In genomic region chr19:32138361-32139088, GRCm38 (mm10) we compare ENCODE assay signal across 13 mouse cellular contexts. TPM values are rescaled to one million over a fixed set of nuclear protein-coding genes. Genes with fewer than 3 reads are reported as not detected.
DNase-seq lines count a peak whose midpoint lies in the region; ATAC-seq lines count a peak whose summit lies in the region.
"Had no signal": no experiment of that assay in that cellular context is flagged by ENCODE, and none has a peak within 500 bp of the region (broad histone marks: within the 10 kb centered on the region; RNA-seq: fewer than 3 reads in every experiment).

No protein-coding gene starts in this region.

- WGBS in midbrain, embryonic 11.5 days: 77% methylated on average over 14 of the region's 14 CpGs
- 87% methylated on average over 14 of the region's 14 CpGs for WGBS in midbrain, embryonic 14.5 days
- WGBS in liver, embryonic 15.5 days (ENCODE audit: insufficient replicate concordance): 20% methylated on average over 14 of the region's 14 CpGs
- WGBS in kidney, embryonic 15.5 days: 72% methylated on average over 14 of the region's 14 CpGs

- H3K27ac ChIP-seq in midbrain, embryonic 11.5 days (ENCODE audit: low read depth, low read length): no peak overlapping the region
- no peak overlapping the region for H3K27ac ChIP-seq in midbrain, embryonic 14.5 days (replicated peaks; ENCODE audit: low read depth, low read length)
- H3K27ac ChIP-seq in liver, embryonic 15.5 days (replicated peaks): no peak overlapping the region
- H3K27ac ChIP-seq in kidney, embryonic 15.5 days: no peak overlapping the region

- no peak overlapping the region for H3K4me2 ChIP-seq in midbrain, embryonic 11.5 days
- no peak overlapping the region for H3K4me2 ChIP-seq in midbrain, embryonic 14.5 days (ENCODE audit: low read length)
- 0 out of 2 replicates have a peak overlapping the region, but pooled peaks have one; percentile 16 for H3K4me2 ChIP-seq in liver, embryonic 15.5 days
- H3K4me2 ChIP-seq in kidney, embryonic 15.5 days: no peak overlapping the region
- H3K4me2 ChIP-seq: limb, embryonic 15.5 days had no signal

- no peaks in the 10 kb centered on the region for H3K36me3 ChIP-seq in midbrain, embryonic 11.5 days (ENCODE audit: control insufficient read depth, insufficient read depth, low read length)
- no peaks in the 10 kb centered on the region for H3K36me3 ChIP-seq in midbrain, embryonic 14.5 days (ENCODE audit: control insufficient read depth, insufficient read depth, low read length)
- peaks cover 49% of the 10 kb centered on the region for H3K36me3 ChIP-seq in liver, embryonic 15.5 days (replicated peaks)
- peaks cover 14% of the 10 kb centered on the region; the same call in 1 of the 2 replicates for H3K36me3 ChIP-seq in kidney, embryonic 15.5 days
- H3K36me3 ChIP-seq: limb, embryonic 15.5 days had no signal

- no peak overlapping the region for H3K9ac ChIP-seq in midbrain, embryonic 11.5 days (ENCODE audit: low read length)
- no peak overlapping the region for H3K9ac ChIP-seq in midbrain, embryonic 14.5 days (replicated peaks; ENCODE audit: low read length)
- no peak overlapping the region for H3K9ac ChIP-seq in liver, embryonic 15.5 days
- H3K9ac ChIP-seq in kidney, embryonic 15.5 days: no peak overlapping the region
- H3K9ac ChIP-seq: limb, embryonic 15.5 days had no signal

- ATAC-seq in midbrain, embryonic 11.5 days (ENCODE audit: low FRiP score): no peak
- no peak for ATAC-seq in midbrain, embryonic 14.5 days (ENCODE audit: low FRiP score, low TSS enrichment)
- ATAC-seq in common myeloid progenitor, adult 5-6 weeks (replicated peaks; ENCODE audit: low read depth, poor library complexity, severe bottlenecking): peak; percentile 67
- ATAC-seq in liver, embryonic 15.5 days (ENCODE audit: insufficient read depth): peak; percentile 52
- no peak for ATAC-seq in kidney, embryonic 15.5 days (replicated peaks; ENCODE audit: low FRiP score)
- ATAC-seq: Patski had no signal

- H3K4me3 ChIP-seq in midbrain, embryonic 11.5 days (ENCODE audit: low read depth, low read length): no peak overlapping the region
- H3K4me3 ChIP-seq in midbrain, embryonic 14.5 days (replicated peaks; ENCODE audit: low read depth, low read length): no peak overlapping the region
- no peak overlapping the region for H3K4me3 ChIP-seq in liver, embryonic 15.5 days (replicated peaks)
- no peak overlapping the region for H3K4me3 ChIP-seq in kidney, embryonic 15.5 days (replicated peaks)
- H3K4me3 ChIP-seq: limb, embryonic 15.5 days had no signal

- DNase-seq in midbrain, embryonic 11.5 days (ENCODE audit: low spot score, missing footprints): peak; percentile 28
- DNase-seq in midbrain, embryonic 14.5 days: no peak
- DNase-seq in thymus, postnatal 4 days: peak; percentile 65
- DNase-seq in Muller cell, postnatal 12 days (ENCODE audit: inconsistent ontology term): no peak
- no peak for DNase-seq in kidney, postnatal 25 days
- DNase-seq: adrenal gland, postnatal 14 days; cerebellum, adult 11-12 months; kidney, adult 18-20 months had no signal

- no peaks in the 10 kb centered on the region for H3K9me3 ChIP-seq in midbrain, embryonic 11.5 days (ENCODE audit: control insufficient read depth, low read length)
- H3K9me3 ChIP-seq in midbrain, embryonic 14.5 days (ENCODE audit: control insufficient read depth, low read length): no peaks in the 10 kb centered on the region
- no peaks in the 10 kb centered on the region for H3K9me3 ChIP-seq in liver, embryonic 15.5 days (replicated peaks)
- no peaks in the 10 kb centered on the region for H3K9me3 ChIP-seq in kidney, embryonic 15.5 days (replicated peaks)
- H3K9me3 ChIP-seq: limb, embryonic 15.5 days had no signal

- H3K27me3 ChIP-seq in midbrain, embryonic 11.5 days (ENCODE audit: control insufficient read depth, insufficient read depth, low read length): no peaks in the 10 kb centered on the region
- H3K27me3 ChIP-seq in midbrain, embryonic 14.5 days (ENCODE audit: control insufficient read depth, insufficient read depth, low read length): no peaks in the 10 kb centered on the region
- H3K27me3 ChIP-seq in liver, embryonic 15.5 days: no peaks in the 10 kb centered on the region
- no peaks in the 10 kb centered on the region for H3K27me3 ChIP-seq in kidney, embryonic 15.5 days
- H3K27me3 ChIP-seq: limb, embryonic 15.5 days; Patski had no signal

- peaks cover 4% of the 10 kb centered on the region; the same call in 1 of the 2 replicates for H3K4me1 ChIP-seq in midbrain, embryonic 11.5 days (ENCODE audit: control insufficient read depth, insufficient read depth, low read length)
- no peaks in the 10 kb centered on the region for H3K4me1 ChIP-seq in midbrain, embryonic 14.5 days (ENCODE audit: control insufficient read depth, insufficient read depth, low read length)
- H3K4me1 ChIP-seq in liver, embryonic 15.5 days (replicated peaks): peaks cover 21% of the 10 kb centered on the region
- peaks cover 4% of the 10 kb centered on the region; the same call in 1 of the 2 replicates for H3K4me1 ChIP-seq in kidney, embryonic 15.5 days

RNA-seq across cellular contexts. Expression of gene Asah2, which starts 30.5 kb away (rescaled TPM):
- polyA plus RNA-seq in midbrain, embryonic 11.5 days (2014; fragmentation: Nextera tagmentation; extraction: Ambion mirVana): 0.33 and 0.53 TPM in 2 replicates
- 0.35 and 0.71 TPM in 2 replicates for polyA plus RNA-seq in midbrain, embryonic 14.5 days (2014; fragmentation: Nextera tagmentation; extraction: Ambion mirVana)
- total RNA-seq in common myeloid progenitor, adult 5-6 weeks (2017): 9.7 and 10.8 TPM in 2 replicates
- 0.44 and 0.47 TPM in 2 replicates for polyA plus RNA-seq in liver, embryonic 15.5 days (2015; fragmentation: Nextera tagmentation; extraction: Ambion mirVana)
- polyA plus RNA-seq in kidney, embryonic 15.5 days (2015; fragmentation: Nextera tagmentation; extraction: Ambion mirVana): 1.7 and 1.9 TPM in 2 replicates

Comparison
In these comparisons a context has a peak if more than half of its experiments do, and no peak if none do; other contexts are left out.
1. DNase-seq: peak in midbrain, embryonic 11.5 days (single experiment) and thymus, postnatal 4 days (single experiment); none in midbrain, embryonic 14.5 days (single experiment), Muller cell, postnatal 12 days (single experiment) and kidney, postnatal 25 days (0 of 2).
2. ATAC-seq: peak in common myeloid progenitor, adult 5-6 weeks (single experiment) and liver, embryonic 15.5 days (single experiment); none in midbrain, embryonic 11.5 days (single experiment), midbrain, embryonic 14.5 days (single experiment) and kidney, embryonic 15.5 days (single experiment).